Mouse (Mus musculus): ENCODE measurements at regions not wholly inside any gene's neighbourhood (a gene's known extent, or its start where the extent isn't known, plus 50 kb on each side); places are given as distances from the start of the nearest gene placed in this dataset.

GRCm38 (mm10) chr12:27283964-27284363 is 58.4 kb downstream of the Sox11 start:
- no peak for DNase-seq

- DNase-seq: no peak
Measured at GRCm38 (mm10) chr12:27261965-27262364, 80.4 kb downstream of the Sox11 start.

- peak; percentile 33 to 38 for DNase-seq
Measured at GRCm38 (mm10) chr12:27254125-27254524, 88.2 kb downstream of the Sox11 start.

GRCm38 (mm10) chr12:27251521-27251920 is 90.9 kb downstream of the Sox11 start:
- DNase-seq: peak; percentile 2 to 4

- DNase-seq: no peak
Measured at GRCm38 (mm10) chr12:27248545-27248855, 93.9 kb downstream of the Sox11 start.

GRCm38 (mm10) chr12:27247756-27248544 is 94.4 kb downstream of the Sox11 start:
- no peak for DNase-seq

GRCm38 (mm10) chr12:27235748-27236147 is 106.6 kb downstream of the Sox11 start:
- DNase-seq: no peak

- DNase-seq: no peak
Measured at GRCm38 (mm10) chr12:27221541-27221940, 120.8 kb downstream of the Sox11 start.

GRCm38 (mm10) chr12:27201191-27201590 is 141.2 kb downstream of the Sox11 start:
- no peak for DNase-seq

- no peak for DNase-seq
Measured at GRCm38 (mm10) chr12:27194001-27194400, 148.4 kb downstream of the Sox11 start.

- DNase-seq: no peak
Measured at GRCm38 (mm10) chr12:27191916-27192315, 150.5 kb downstream of the Sox11 start.

GRCm38 (mm10) chr12:27187480-27187879 is 154.9 kb downstream of the Sox11 start:
- DNase-seq: no peak

- peak; percentile 46 to 59 for DNase-seq
Measured at GRCm38 (mm10) chr12:27182397-27183375, 159.7 kb downstream of the Sox11 start.

GRCm38 (mm10) chr12:27173561-27173960 is 168.8 kb downstream of the Sox11 start:
- no peak for DNase-seq

GRCm38 (mm10) chr12:27173151-27173550 is 169.2 kb downstream of the Sox11 start:
- DNase-seq: no peak

- no peak for DNase-seq
Measured at GRCm38 (mm10) chr12:27171595-27171994, 170.8 kb downstream of the Sox11 start.

- no peak for DNase-seq
Measured at GRCm38 (mm10) chr12:27164920-27165504, 177.4 kb downstream of the Sox11 start.

GRCm38 (mm10) chr12:27160063-27160686 is 182.2 kb downstream of the Sox11 start:
- no peak for DNase-seq

GRCm38 (mm10) chr12:27159416-27160062 is 182.8 kb downstream of the Sox11 start:
- no peak for DNase-seq

- no peak for DNase-seq
Measured at GRCm38 (mm10) chr12:27150871-27151853, 191.2 kb downstream of the Sox11 start.

- DNase-seq: no peak
Measured at GRCm38 (mm10) chr12:27143310-27143709, 199.1 kb downstream of the Sox11 start.

All from heart, adult 18-20 months (tissue).